8 mouse cellular contexts compared by ENCODE assay signal in the genomic region with DNA sequence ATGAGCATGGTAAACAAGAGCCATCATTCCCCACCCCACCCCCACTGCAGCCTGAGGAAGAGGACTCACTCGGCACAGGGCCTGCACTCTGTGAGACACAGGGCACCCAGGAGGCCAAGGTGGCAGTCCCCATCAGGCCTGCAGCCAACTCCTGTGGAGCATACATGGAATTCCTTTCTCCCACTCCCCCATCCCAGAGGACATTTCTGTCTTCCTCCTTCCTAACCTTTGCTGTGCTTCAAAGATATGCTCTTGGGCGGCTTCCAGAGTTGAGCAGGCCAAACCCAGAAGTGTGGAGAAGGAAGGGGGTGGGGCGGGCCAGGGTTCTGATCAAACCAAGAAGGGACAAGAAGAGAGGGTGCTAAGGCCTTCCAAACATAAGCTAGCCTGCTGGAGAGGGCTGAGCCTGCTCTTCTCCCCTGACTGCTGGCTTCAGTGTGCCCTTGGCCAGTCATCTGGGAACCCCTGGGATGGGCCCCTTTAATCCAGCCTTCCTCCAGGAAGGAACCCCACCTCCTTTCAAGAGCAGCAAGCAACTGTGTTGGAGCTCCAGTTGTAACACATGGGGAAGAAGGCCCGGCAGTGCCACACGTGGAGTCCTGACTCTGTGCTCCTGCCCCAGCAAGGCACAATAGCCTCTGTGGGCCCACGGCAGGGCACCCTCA. TPM values are rescaled to one million over a fixed set of nuclear protein-coding genes. Genes with fewer than 3 reads are reported as not detected.
DNase-seq lines count a peak whose midpoint lies in the region; ATAC-seq lines count a peak whose summit lies in the region.

No protein-coding gene starts in this region.

- H3K27me3 ChIP-seq in embryonic facial prominence, embryonic 12.5 days: no peaks in the 10 kb centered on the region
- no peaks in the 10 kb centered on the region; the same call in 1 of the 2 replicates for H3K27me3 ChIP-seq in hindbrain, embryonic 10.5 days (ENCODE audit: insufficient read depth, poor library complexity, severe bottlenecking)
- no peaks in the 10 kb centered on the region for H3K27me3 ChIP-seq in limb, embryonic 12.5 days
- no peaks in the 10 kb centered on the region for H3K27me3 ChIP-seq in midbrain, embryonic 15.5 days (replicated peaks)

- peaks cover 84% of the 10 kb centered on the region for H3K4me1 ChIP-seq in embryonic facial prominence, embryonic 12.5 days
- H3K4me1 ChIP-seq in hindbrain, embryonic 10.5 days (replicated peaks): peaks cover 89% of the 10 kb centered on the region
- H3K4me1 ChIP-seq in limb, embryonic 12.5 days (replicated peaks): peaks cover 80% of the 10 kb centered on the region
- peaks cover 82% of the 10 kb centered on the region for H3K4me1 ChIP-seq in midbrain, embryonic 15.5 days

- peaks cover 34% of the 10 kb centered on the region for H3K36me3 ChIP-seq in embryonic facial prominence, embryonic 12.5 days
- peaks cover 38% of the 10 kb centered on the region for H3K36me3 ChIP-seq in hindbrain, embryonic 10.5 days
- H3K36me3 ChIP-seq in limb, embryonic 12.5 days: peaks cover 29% of the 10 kb centered on the region
- peaks cover 13% of the 10 kb centered on the region for H3K36me3 ChIP-seq in midbrain, embryonic 15.5 days (replicated peaks)

- peak overlapping the region; percentile 81 for H3K27ac ChIP-seq in embryonic facial prominence, embryonic 12.5 days
- H3K27ac ChIP-seq in hindbrain, embryonic 10.5 days: peak overlapping the region; percentile 85
- peak overlapping the region; percentile 86 for H3K27ac ChIP-seq in limb, embryonic 12.5 days
- H3K27ac ChIP-seq in midbrain, embryonic 15.5 days: peak overlapping the region; percentile 49; the same call in 1 of the 2 replicates

- peak overlapping the region; percentile 14 for H3K4me2 ChIP-seq in embryonic facial prominence, embryonic 12.5 days (replicated peaks)
- H3K4me2 ChIP-seq in limb, embryonic 12.5 days: peak overlapping the region; percentile 36
- H3K4me2 ChIP-seq in midbrain, embryonic 15.5 days: no peak overlapping the region

- H3K9ac ChIP-seq in embryonic facial prominence, embryonic 12.5 days: peak overlapping the region; percentile 7; the same call in 1 of the 2 replicates
- H3K9ac ChIP-seq in limb, embryonic 12.5 days (replicated peaks): no peak overlapping the region; the same call in 1 of the 2 replicates
- H3K9ac ChIP-seq in midbrain, embryonic 15.5 days: no peak overlapping the region

- ATAC-seq in embryonic facial prominence, embryonic 12.5 days (ENCODE audit: insufficient number of reproducible peaks, insufficient read depth, low FRiP score, low TSS enrichment): no peak
- no peak for ATAC-seq in limb, embryonic 12.5 days (ENCODE audit: insufficient number of reproducible peaks, insufficient read depth, low FRiP score, low TSS enrichment, low read depth)
- no peak for ATAC-seq in midbrain, embryonic 15.5 days (replicated peaks)

- no peak overlapping the region for H3K4me3 ChIP-seq in embryonic facial prominence, embryonic 12.5 days
- peak overlapping the region; percentile 13 for H3K4me3 ChIP-seq in hindbrain, embryonic 10.5 days
- H3K4me3 ChIP-seq in limb, embryonic 12.5 days (replicated peaks): 0 out of 2 replicates have a peak overlapping the region, but pooled peaks have one; percentile 0
- no peak overlapping the region for H3K4me3 ChIP-seq in midbrain, embryonic 15.5 days

- DNase-seq in cerebellum, postnatal 14 days: peak; percentile 42 to 50
- DNase-seq in cerebellum, postnatal 36 days: no peak
- DNase-seq in hindbrain, embryonic 10.5 days (ENCODE audit: low spot score): no peak
- no peak for DNase-seq in cerebellum, adult 11 months
- DNase-seq in MN1 (ENCODE audit: low spot score): no peak

- no peaks in the 10 kb centered on the region for H3K9me3 ChIP-seq in embryonic facial prominence, embryonic 12.5 days
- no peaks in the 10 kb centered on the region for H3K9me3 ChIP-seq in hindbrain, embryonic 10.5 days
- no peaks in the 10 kb centered on the region for H3K9me3 ChIP-seq in limb, embryonic 12.5 days
- no peaks in the 10 kb centered on the region for H3K9me3 ChIP-seq in midbrain, embryonic 15.5 days

- 28% methylated on average over 6 of the region's 6 CpGs for WGBS in embryonic facial prominence, embryonic 12.5 days
- 30% methylated on average over 6 of the region's 6 CpGs for WGBS in hindbrain, embryonic 10.5 days
- 17% methylated on average over 6 of the region's 6 CpGs for WGBS in limb, embryonic 12.5 days
- WGBS in midbrain, embryonic 15.5 days: 43% methylated on average over 6 of the region's 6 CpGs

RNA-seq across cellular contexts. Expression of a gene that starts 55.8 kb away (rescaled TPM):
- polyA plus RNA-seq in embryonic facial prominence, embryonic 12.5 days (2016; fragmentation: Nextera tagmentation; extraction: Ambion mirVana): not detected in 2 replicates
- not detected in 2 replicates for polyA plus RNA-seq in hindbrain, embryonic 10.5 days (2016; fragmentation: Nextera tagmentation; extraction: Ambion mirVana)
- not detected in 2 replicates for polyA plus RNA-seq in limb, embryonic 12.5 days (2016; fragmentation: Nextera tagmentation; extraction: Ambion mirVana)
- polyA plus RNA-seq in midbrain, embryonic 15.5 days (2015; fragmentation: Nextera tagmentation; extraction: Ambion mirVana): not detected in 2 replicates

Comparison
In these comparisons a context has a peak if more than half of its experiments do, and no peak if none do; other contexts are left out.
1. DNase-seq: peak in cerebellum, postnatal 14 days (2 of 2); none in cerebellum, postnatal 36 days (0 of 2), hindbrain, embryonic 10.5 days (single experiment), cerebellum, adult 11 months (single experiment) and MN1 (single experiment).
2. H3K4me3 ChIP-seq: peak in hindbrain, embryonic 10.5 days (single experiment) and limb, embryonic 12.5 days (single experiment); none in embryonic facial prominence, embryonic 12.5 days (single experiment) and midbrain, embryonic 15.5 days (single experiment).
3. Peak in every context shown above with its lines, with median percentiles within 50 percentile points of each other: H3K27ac ChIP-seq.